Mouse (Mus musculus): Measurements from ENCODE around the gene Lpp.

- TF ChIP-seq CTCF (IDR thresholded peaks at IDR 0.05; ENCODE audit: borderline replicate concordance, control insufficient read depth, extremely low read depth, insufficient read depth, low read length, poor library complexity) (no peak), POLR2A (IDR thresholded peaks at IDR 0.05; ENCODE audit: control insufficient read depth, extremely low read depth, insufficient read depth, low read length, poor library complexity) (no peak)
These were observed 34.7 kb downstream of the Lpp start for GRCm38 (mm10) chr16:24428055-24428454.

All from thymus, adult 2 months (tissue).